Mouse (Mus musculus): ENCODE results near the gene Haus5.

- no peak for TF ChIP-seq CTCF (IDR thresholded peaks at IDR 0.05; ENCODE audit: low read depth)
- TF ChIP-seq EP300 (IDR thresholded peaks at IDR 0.05; ENCODE audit: low read depth), result no peak
These were observed 49.6 kb downstream of the Haus5 start for GRCm38 (mm10) chr7:30615049-30615760.
